Mouse (Mus musculus): ENCODE data around the gene Zyg11a.
"Not testable (repeated sequence)": the region's sequence is repeated elsewhere in the genome, so short reads cannot be mapped to it uniquely, and the experiment has no call there.

Zyg11a gene

DNA sequence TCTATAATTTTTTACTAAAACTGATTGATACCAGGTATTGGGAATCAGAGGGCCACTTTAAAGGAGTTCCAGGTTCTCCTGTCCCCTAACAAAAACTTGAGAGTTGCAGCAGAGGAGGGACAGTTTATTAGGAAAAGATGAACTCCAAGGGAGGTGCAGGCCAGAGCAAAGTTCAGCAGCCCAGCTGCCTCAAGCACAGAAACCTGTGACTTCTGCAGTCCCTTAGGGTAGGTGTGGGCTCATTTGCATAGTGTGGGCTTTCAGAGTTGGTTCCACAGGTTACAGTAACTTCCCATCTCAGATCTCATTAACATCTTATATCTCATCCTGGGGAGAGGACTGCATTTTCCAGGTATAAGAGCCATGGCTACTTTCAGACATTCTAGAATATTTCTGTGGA is 74.1 kb downstream of the Zyg11a start:
- no peak for DNase-seq

DNA sequence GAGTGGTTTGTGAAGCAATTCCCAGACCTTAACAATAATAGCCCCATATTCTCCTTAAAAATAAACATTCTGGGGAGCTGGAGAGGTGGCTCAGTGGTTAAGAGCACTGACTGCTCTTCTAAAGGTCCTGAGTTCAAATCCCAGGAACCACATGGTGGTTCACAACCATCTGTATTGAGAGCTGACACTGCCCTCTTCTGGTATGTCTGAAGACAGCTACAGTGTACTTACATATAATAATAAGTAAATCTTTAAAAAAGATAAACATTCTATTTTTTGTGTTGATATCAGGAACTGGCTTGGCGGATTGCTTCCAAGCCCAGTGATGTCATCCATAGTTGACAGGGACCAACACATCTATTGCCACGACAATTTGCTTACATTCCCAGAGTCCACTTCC is 74.7 kb downstream of the Zyg11a start:
- not testable (repeated sequence) for DNase-seq

DNA sequence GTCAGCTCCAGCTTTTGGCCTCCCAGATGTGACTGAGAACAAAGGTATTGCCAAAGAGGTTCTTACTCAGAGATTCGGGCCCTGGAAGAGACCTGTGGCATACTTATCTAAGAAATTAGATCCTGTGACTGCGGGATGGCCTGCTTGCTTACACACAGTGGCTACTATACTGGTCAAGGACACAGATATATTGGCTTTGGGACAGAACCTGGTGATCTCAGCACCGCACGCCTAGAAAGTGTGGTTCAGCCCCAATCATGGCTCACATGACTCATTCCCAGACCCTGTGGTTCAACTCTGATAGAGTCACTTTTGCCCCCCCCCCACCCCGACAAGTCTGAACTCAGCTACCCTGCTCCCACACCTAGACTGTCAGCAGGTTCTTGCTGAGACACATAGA is 80.9 kb downstream of the Zyg11a start:
- DNase-seq: no peak
